Mouse (Mus musculus) thymus, postnatal 0 days (tissue): Measurements from ENCODE around the gene Aldoc. TPM values are rescaled to one million over a fixed set of nuclear protein-coding genes. Genes with fewer than 3 reads are reported as not detected.
A peak's percentile ranks its signal among the peaks of the same experiment; 100 is the strongest.

ENCODE experiments used
- DNase-seq: peaks from one replicate; pipeline ENCODE4 v3.0.0-alpha.2; 2015; ENCODE audit warnings: low spot score
- polyA plus RNA-seq: library from polyadenylated mRNA; unstranded; fragments of >200 nt; fragmentation: Nextera tagmentation; extraction: Ambion mirVana; gene quantifications from 2 replicates; pipeline ENCODE4 v1.2.1, GENCODE M21; 2015

Gene Aldoc
- polyA plus RNA-seq, 1 experiment from 2014 or later = 2.3 TPM

DNA sequence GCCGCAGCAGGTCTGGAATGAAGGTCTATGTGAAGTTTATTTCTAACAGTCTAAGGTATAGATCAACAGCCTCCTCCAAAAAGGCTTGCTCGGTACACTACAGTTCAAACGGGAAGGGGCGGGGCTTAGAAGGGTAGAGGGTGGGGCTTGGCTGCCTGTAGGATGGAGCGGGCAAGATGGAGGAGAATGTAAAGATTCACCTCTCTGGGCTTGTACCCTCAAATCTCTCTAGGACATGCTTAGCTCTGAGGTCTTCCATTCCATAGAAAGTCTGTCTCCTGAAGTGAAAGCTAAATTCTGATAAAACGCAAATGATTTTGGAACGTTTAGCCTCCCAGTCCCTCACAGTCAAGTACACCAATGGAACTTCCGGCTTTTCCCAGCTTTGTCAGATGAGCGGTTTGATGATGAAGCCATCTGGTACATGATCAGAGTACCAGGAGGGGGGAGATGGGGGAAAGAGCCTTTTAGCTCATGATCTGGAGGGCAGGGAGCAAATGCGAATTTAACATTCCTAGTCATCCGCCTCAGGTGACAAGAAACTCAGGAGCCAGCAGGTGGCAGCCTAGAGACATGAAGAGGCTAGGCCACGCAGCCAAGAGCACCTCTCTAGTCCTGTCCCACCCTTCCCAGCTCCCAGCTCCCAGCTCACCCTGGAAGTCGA lies 37.5 kb downstream of the Aldoc start:
- DNase-seq = peak; percentile 81

DNA sequence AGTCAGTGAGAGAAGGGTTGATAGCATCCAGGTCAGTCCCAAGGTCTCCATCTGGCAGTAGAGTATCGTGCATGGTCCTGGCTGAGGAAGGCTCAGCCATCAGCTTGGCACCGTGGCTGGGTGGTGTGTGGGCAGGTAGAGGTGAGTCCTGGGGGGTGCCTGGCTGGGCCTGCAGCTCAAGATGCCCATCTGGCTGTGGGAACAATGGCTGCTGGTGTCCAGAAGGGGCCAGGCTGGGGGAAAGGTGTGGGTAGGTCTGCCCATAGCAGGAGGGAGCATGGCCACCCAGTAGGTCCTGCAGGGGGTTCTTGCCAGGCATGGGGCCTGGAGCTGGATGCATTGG lies 38.0 kb downstream of the Aldoc start:
- no peak for DNase-seq

DNA sequence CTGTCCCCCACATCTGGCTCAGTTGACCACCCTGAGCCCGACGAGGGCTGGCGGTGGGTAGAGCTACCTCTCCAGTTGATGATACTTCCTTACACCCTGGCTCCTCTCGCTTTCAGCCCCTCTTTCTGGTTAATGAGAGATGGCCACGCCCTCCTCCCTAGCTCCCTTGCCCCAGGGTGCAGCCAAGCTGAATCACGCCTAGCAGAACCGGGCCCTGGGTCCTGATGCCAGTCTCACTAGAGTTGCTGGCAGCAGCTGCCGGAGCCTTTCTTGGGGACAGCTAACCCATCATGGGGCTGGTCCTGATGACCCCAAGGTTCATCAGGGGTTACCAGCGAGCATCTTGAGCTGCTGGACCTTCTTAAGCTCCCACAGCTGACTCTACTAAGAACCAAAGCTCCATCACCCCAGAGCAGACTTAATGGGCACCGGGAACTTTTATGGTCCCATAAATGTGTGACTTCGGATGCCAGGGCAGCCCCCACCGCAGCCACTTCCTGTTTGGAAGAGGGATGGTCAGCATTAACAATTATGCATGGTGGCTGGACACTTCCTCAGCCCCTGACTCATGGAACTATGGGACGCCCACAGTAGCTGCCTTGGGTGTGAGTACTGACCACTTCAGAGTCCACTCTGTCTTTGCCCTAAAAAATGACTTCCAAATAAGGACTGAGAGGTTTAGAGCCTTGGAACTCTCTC lies 40.7 kb downstream of the Aldoc start:
- no peak for DNase-seq

DNA sequence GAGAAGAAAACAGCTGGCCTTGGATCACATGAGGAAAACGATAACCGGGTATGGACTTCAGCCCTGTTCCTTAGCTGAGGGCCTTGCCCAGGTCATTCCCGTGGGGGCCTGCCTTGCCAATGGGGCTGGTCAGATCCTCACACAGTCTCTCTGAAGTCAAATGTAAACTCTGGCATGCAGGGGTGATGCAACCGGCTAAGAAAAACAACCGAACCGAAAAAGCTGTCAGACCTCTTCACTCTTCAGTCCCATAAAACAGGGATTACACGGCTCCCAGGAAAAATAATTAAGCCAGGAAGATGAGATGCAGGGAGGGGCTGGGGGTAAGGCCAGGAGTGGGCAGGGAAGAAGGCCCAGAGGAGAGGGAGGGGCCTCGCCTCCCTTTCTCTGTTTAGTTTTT lies 41.3 kb downstream of the Aldoc start:
- DNase-seq = no peak

DNA sequence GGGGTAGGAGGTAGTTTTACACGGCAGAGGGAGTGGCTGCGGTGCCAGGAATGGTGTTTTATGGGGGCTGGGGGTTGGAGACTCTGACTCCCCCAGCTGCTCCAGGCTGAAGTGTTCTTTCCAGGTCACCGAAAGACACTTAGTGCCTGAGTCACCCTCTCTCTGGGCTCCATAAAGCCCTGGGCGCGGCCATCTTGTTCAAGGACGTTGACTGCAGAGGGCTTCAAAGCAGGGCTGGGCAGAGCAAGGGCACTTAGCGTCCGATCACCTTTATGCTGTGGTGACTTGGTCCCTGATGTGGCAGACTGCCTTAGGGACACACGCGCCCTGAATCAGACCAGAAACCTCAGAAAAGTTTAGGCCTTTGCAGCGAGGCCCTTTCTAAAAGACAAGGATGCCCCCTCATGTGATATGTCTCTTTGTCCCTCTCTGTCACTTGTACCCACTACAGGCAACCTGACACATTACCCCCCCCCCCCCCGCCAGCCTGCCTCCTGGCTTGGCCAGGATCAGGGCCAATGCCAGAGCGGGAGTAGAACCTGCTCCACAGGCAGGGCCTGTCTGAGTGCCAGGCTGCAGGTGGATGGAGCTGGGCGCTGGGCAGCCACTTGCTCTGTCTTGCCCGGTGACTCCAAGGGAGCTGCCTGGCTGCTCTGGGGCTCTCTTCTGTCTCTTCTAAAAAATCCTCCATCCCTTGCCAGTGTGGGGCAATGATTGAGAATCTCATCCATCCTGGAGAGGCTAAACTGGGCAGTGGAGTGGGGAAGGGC lies 44.9 kb downstream of the Aldoc start:
- DNase-seq = no peak

- DNase-seq = no peak
Measured at GRCm38 (mm10) chr11:78370389-78370788, 47.6 kb downstream of the Aldoc start.

DNA sequence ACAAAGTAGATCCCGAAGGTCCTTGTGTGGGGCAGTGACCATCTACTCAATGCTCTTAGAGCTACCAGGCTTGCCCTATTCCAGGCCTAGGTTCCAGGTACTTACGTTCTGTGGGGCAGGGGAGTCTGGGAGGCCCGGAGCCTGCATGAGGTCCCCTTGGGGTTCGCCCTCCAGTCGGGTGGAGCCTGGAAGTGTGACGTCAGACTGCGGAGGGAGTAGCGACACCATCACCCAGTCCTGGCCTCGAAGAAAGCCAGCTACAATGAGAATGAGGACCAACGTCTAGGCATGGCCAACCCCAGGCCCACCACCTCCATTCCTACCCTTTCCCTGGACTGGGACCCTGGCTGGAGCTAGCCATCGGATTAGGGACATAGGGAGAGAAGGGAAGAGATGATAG lies 48.9 kb downstream of the Aldoc start:
- DNase-seq = no peak

GRCm38 (mm10) chr11:78372166-78372565 lies 49.4 kb downstream of the Aldoc start:
- DNase-seq = no peak

- no peak for DNase-seq
Measured at GRCm38 (mm10) chr11:78372610-78373009, 49.8 kb downstream of the Aldoc start.

DNA sequence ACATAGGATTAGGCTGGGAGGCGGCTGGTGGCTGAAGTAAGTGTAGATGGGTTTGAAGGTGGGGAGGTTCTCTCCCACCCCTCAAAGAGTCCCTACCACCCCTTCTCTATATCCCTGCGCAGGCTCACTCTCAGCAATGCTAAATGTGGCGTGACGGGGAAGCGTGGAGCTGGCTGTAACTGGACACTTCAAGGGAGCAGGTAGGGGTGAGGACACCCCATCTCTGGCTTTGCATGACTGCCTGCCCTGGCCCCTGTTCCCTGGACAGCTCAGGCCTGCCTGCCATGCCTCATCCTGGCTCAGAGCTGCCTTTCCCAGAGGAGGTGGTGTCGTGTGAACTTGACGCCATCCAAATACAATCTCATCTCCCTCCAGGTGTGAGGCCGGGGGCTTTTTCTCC lies 51.4 kb downstream of the Aldoc start:
- no peak for DNase-seq

Other genes with a start within 250 kb of the Aldoc start
- 22.4 and 24.5 TPM in 2 replicates for gene Eral1, start 242.6 kb upstream of the Aldoc start, polyA plus RNA-seq
- 6.1 and 6.6 TPM in 2 replicates for gene Fam222b, start 228.3 kb upstream of the Aldoc start, polyA plus RNA-seq
- 57.5 and 58.6 TPM in 2 replicates for gene Traf4, start 157.4 kb upstream of the Aldoc start, polyA plus RNA-seq
- 14.1 and 14.5 TPM in 2 replicates for gene Nek8, start 146.3 kb upstream of the Aldoc start, polyA plus RNA-seq
- 12.2 and 13.5 TPM in 2 replicates for gene Tlcd1, start 146.3 kb upstream of the Aldoc start, polyA plus RNA-seq
- 1,919 and 1,995 TPM in 2 replicates for gene Rpl23a, start 139.4 kb upstream of the Aldoc start, polyA plus RNA-seq
- gene Rab34, start 134.5 kb upstream of the Aldoc start, polyA plus RNA-seq = 26.4 and 29.6 TPM in 2 replicates
- 0.49 and 0.84 TPM in 2 replicates for gene Proca1, start 129.6 kb upstream of the Aldoc start, polyA plus RNA-seq
- 74.6 and 74.7 TPM in 2 replicates for gene Sdf2, start 77.2 kb upstream of the Aldoc start, polyA plus RNA-seq
- 16.4 and 16.6 TPM in 2 replicates for gene Supt6, start 77.0 kb upstream of the Aldoc start, polyA plus RNA-seq
- gene 2610507B11Rik, start 61.2 kb upstream of the Aldoc start, polyA plus RNA-seq = 88.6 and 107 TPM in 2 replicates
- 0.21 and 0.29 TPM in 2 replicates for gene BC030499, start 32.1 kb upstream of the Aldoc start, polyA plus RNA-seq
- 28.0 and 31.5 TPM in 2 replicates for gene Spag5, start 21.4 kb upstream of the Aldoc start, polyA plus RNA-seq
- gene Pigs, start 5.4 kb downstream of the Aldoc start, polyA plus RNA-seq = 43.9 and 47.9 TPM in 2 replicates
- gene Unc119, start 20.5 kb downstream of the Aldoc start, polyA plus RNA-seq = 36.8 and 39.5 TPM in 2 replicates
- 22.4 and 33.0 TPM in 2 replicates for gene Foxn1, start 63.6 kb downstream of the Aldoc start, polyA plus RNA-seq
- 0.43 and 0.76 TPM in 2 replicates for gene Slc13a2, start 99.2 kb downstream of the Aldoc start, polyA plus RNA-seq
- 6.8 and 8.3 TPM in 2 replicates for gene Slc46a1, start 142.7 kb downstream of the Aldoc start, polyA plus RNA-seq
- 0.17 and 0.31 TPM in 2 replicates for gene Sarm1, start 174.8 kb downstream of the Aldoc start, polyA plus RNA-seq
- gene Vtn, start 176.1 kb downstream of the Aldoc start, polyA plus RNA-seq = 5.2 and 5.8 TPM in 2 replicates
- gene Sebox, start 180.5 kb downstream of the Aldoc start, polyA plus RNA-seq = 0.17 TPM in 1 of 2 replicates, not detected in the other
- gene Tmem199, start 189.2 kb downstream of the Aldoc start, polyA plus RNA-seq = 53.6 and 54.2 TPM in 2 replicates
- gene Poldip2, start 189.2 kb downstream of the Aldoc start, polyA plus RNA-seq = 90.1 and 95.8 TPM in 2 replicates
- 17.9 and 18.3 TPM in 2 replicates for gene Tnfaip1, start 213.4 kb downstream of the Aldoc start, polyA plus RNA-seq
- 151 and 161 TPM in 2 replicates for gene Ift20, start 213.4 kb downstream of the Aldoc start, polyA plus RNA-seq
- gene Tmem97, start 227.8 kb downstream of the Aldoc start, polyA plus RNA-seq = 59.1 and 68.2 TPM in 2 replicates